Mouse (Mus musculus): Measurements from ENCODE around the gene Def6. TPM values are rescaled to one million over a fixed set of nuclear protein-coding genes. Genes with fewer than 3 reads are reported as not detected.

Gene Def6
- polyA plus RNA-seq, 1 experiment from 2014 or later: 27.3 TPM

- Histone ChIP-seq H3K4me3 (ENCODE audit: low read depth, low read length) (no peak overlapping the region), H3K4me2 (no peak overlapping the region), H3K27me3 (replicated peaks; ENCODE audit: control insufficient read depth, insufficient read depth, low read length) (no peaks in the 10 kb centered on the region), H3K4me1 (replicated peaks; ENCODE audit: control insufficient read depth, insufficient read depth, low read length) (peaks cover 43% of the 10 kb centered on the region), H3K9me3 (ENCODE audit: control insufficient read depth, low read length) (no peaks in the 10 kb centered on the region), H3K9ac (ENCODE audit: low read depth, low read length) (no peak overlapping the region), H3K27ac (ENCODE audit: low read depth, low read length) (no peak overlapping the region), H3K36me3 (ENCODE audit: control insufficient read depth, insufficient read depth, low read length) (no peaks in the 10 kb centered on the region)
- ATAC-seq (replicated peaks; ENCODE audit: low FRiP score): no peak
- DNase-seq (ENCODE audit: low spot score): no peak
- WGBS: 73% methylated on average over 5 of the region's 5 CpGs
Measured at GRCm38 (mm10) chr17:28267251-28267650, 59.7 kb downstream of the Def6 start.

- ATAC-seq (replicated peaks; ENCODE audit: low FRiP score): no peak
- no peak overlapping the region for H3K9ac ChIP-seq (ENCODE audit: low read depth, low read length)
Measured at GRCm38 (mm10) chr17:28270165-28270564, 62.6 kb downstream of the Def6 start.

GRCm38 (mm10) chr17:28271537-28272266 is 64.1 kb downstream of the Def6 start:
- H3K4me1 ChIP-seq (replicated peaks; ENCODE audit: control insufficient read depth, insufficient read depth, low read length): peaks cover 33% of the 10 kb centered on the region
- H3K27ac ChIP-seq (ENCODE audit: low read depth, low read length): no peak overlapping the region
- no peak overlapping the region for H3K4me2 ChIP-seq
- ATAC-seq (replicated peaks; ENCODE audit: low FRiP score) (no peak), DNase-seq (ENCODE audit: low spot score) (no peak)
- no peak overlapping the region for H3K9ac ChIP-seq (ENCODE audit: low read depth, low read length)
- H3K4me3 ChIP-seq (ENCODE audit: low read depth, low read length): no peak overlapping the region
- H3K9me3 ChIP-seq (ENCODE audit: control insufficient read depth, low read length): no peaks in the 10 kb centered on the region
- no peaks in the 10 kb centered on the region for H3K36me3 ChIP-seq (ENCODE audit: control insufficient read depth, insufficient read depth, low read length)
- no peaks in the 10 kb centered on the region for H3K27me3 ChIP-seq (replicated peaks; ENCODE audit: control insufficient read depth, insufficient read depth, low read length)
- 81% methylated on average over 12 of the region's 12 CpGs for WGBS

More at GRCm38 (mm10) chr17:28270165-28270564, 62.6 kb downstream of the Def6 start:
- WGBS: 51% methylated on average over 13 of the region's 13 CpGs
- no peak for DNase-seq (ENCODE audit: low spot score)
- Histone ChIP-seq H3K36me3 (ENCODE audit: control insufficient read depth, insufficient read depth, low read length) (no peaks in the 10 kb centered on the region), H3K4me3 (ENCODE audit: low read depth, low read length) (no peak overlapping the region), H3K27me3 (replicated peaks; ENCODE audit: control insufficient read depth, insufficient read depth, low read length) (no peaks in the 10 kb centered on the region), H3K4me2 (no peak overlapping the region), H3K4me1 (replicated peaks; ENCODE audit: control insufficient read depth, insufficient read depth, low read length) (peaks cover 38% of the 10 kb centered on the region), H3K27ac (ENCODE audit: low read depth, low read length) (no peak overlapping the region; the same call in 1 of the 2 replicates), H3K9me3 (ENCODE audit: control insufficient read depth, low read length) (no peaks in the 10 kb centered on the region)

- ATAC-seq (replicated peaks; ENCODE audit: low FRiP score) (no peak), DNase-seq (ENCODE audit: low spot score) (no peak)
- Histone ChIP-seq H3K4me1 (replicated peaks; ENCODE audit: control insufficient read depth, insufficient read depth, low read length) (peaks cover 35% of the 10 kb centered on the region), H3K4me2 (no peak overlapping the region), H3K27ac (ENCODE audit: low read depth, low read length) (no peak overlapping the region), H3K4me3 (ENCODE audit: low read depth, low read length) (no peak overlapping the region), H3K27me3 (replicated peaks; ENCODE audit: control insufficient read depth, insufficient read depth, low read length) (no peaks in the 10 kb centered on the region), H3K9ac (ENCODE audit: low read depth, low read length) (no peak overlapping the region), H3K9me3 (ENCODE audit: control insufficient read depth, low read length) (no peaks in the 10 kb centered on the region), H3K36me3 (ENCODE audit: control insufficient read depth, insufficient read depth, low read length) (no peaks in the 10 kb centered on the region)
- 83% methylated on average over 9 of the region's 9 CpGs for WGBS
Measured at GRCm38 (mm10) chr17:28272281-28272680, 64.7 kb downstream of the Def6 start.

- no peaks in the 10 kb centered on the region for H3K27me3 ChIP-seq (replicated peaks; ENCODE audit: control insufficient read depth, insufficient read depth, low read length)
- no peak overlapping the region for H3K27ac ChIP-seq (ENCODE audit: low read depth, low read length)
Measured at GRCm38 (mm10) chr17:28272837-28273236, 65.3 kb downstream of the Def6 start.

GRCm38 (mm10) chr17:28274739-28275138 is 67.2 kb downstream of the Def6 start:
- no peak for DNase-seq (ENCODE audit: low spot score)
- Histone ChIP-seq H3K9me3 (ENCODE audit: control insufficient read depth, low read length) (no peaks in the 10 kb centered on the region), H3K9ac (ENCODE audit: low read depth, low read length) (no peak overlapping the region), H3K4me3 (ENCODE audit: low read depth, low read length) (no peak overlapping the region), H3K4me2 (no peak overlapping the region), H3K27me3 (replicated peaks; ENCODE audit: control insufficient read depth, insufficient read depth, low read length) (no peaks in the 10 kb centered on the region), H3K36me3 (ENCODE audit: control insufficient read depth, insufficient read depth, low read length) (no peaks in the 10 kb centered on the region), H3K4me1 (replicated peaks; ENCODE audit: control insufficient read depth, insufficient read depth, low read length) (peaks cover 49% of the 10 kb centered on the region), H3K27ac (ENCODE audit: low read depth, low read length) (no peak overlapping the region)
- 64% methylated on average over 3 of the region's 3 CpGs for WGBS
- no peak for ATAC-seq (replicated peaks; ENCODE audit: low FRiP score)

More at GRCm38 (mm10) chr17:28272837-28273236, 65.3 kb downstream of the Def6 start:
- H3K9me3 ChIP-seq (ENCODE audit: control insufficient read depth, low read length): no peaks in the 10 kb centered on the region
- no peak overlapping the region for H3K4me2 ChIP-seq
- ATAC-seq (replicated peaks; ENCODE audit: low FRiP score) (no peak), DNase-seq (ENCODE audit: low spot score) (no peak)
- no peaks in the 10 kb centered on the region for H3K36me3 ChIP-seq (ENCODE audit: control insufficient read depth, insufficient read depth, low read length)
- peaks cover 39% of the 10 kb centered on the region for H3K4me1 ChIP-seq (replicated peaks; ENCODE audit: control insufficient read depth, insufficient read depth, low read length)
- 56% methylated on average over 6 of the region's 6 CpGs for WGBS
- no peak overlapping the region for H3K9ac ChIP-seq (ENCODE audit: low read depth, low read length)
- no peak overlapping the region for H3K4me3 ChIP-seq (ENCODE audit: low read depth, low read length)

GRCm38 (mm10) chr17:28277226-28277625 is 69.6 kb downstream of the Def6 start:
- peaks cover 46% of the 10 kb centered on the region for H3K4me1 ChIP-seq (replicated peaks; ENCODE audit: control insufficient read depth, insufficient read depth, low read length)
- DNase-seq (ENCODE audit: low spot score) (no peak), ATAC-seq (replicated peaks; ENCODE audit: low FRiP score) (no peak)
- H3K36me3 ChIP-seq (ENCODE audit: control insufficient read depth, insufficient read depth, low read length): no peaks in the 10 kb centered on the region
- no peaks in the 10 kb centered on the region for H3K27me3 ChIP-seq (replicated peaks; ENCODE audit: control insufficient read depth, insufficient read depth, low read length)
- no peaks in the 10 kb centered on the region for H3K9me3 ChIP-seq (ENCODE audit: control insufficient read depth, low read length)
- WGBS: 85% methylated on average over 14 of the region's 14 CpGs
- H3K4me3 ChIP-seq (ENCODE audit: low read depth, low read length): no peak overlapping the region
- no peak overlapping the region for H3K4me2 ChIP-seq
- H3K27ac ChIP-seq (ENCODE audit: low read depth, low read length): no peak overlapping the region
- H3K9ac ChIP-seq (ENCODE audit: low read depth, low read length): no peak overlapping the region

- Histone ChIP-seq H3K9me3 (ENCODE audit: control insufficient read depth, low read length) (no peaks in the 10 kb centered on the region), H3K9ac (ENCODE audit: low read depth, low read length) (no peak overlapping the region), H3K4me1 (replicated peaks; ENCODE audit: control insufficient read depth, insufficient read depth, low read length) (peaks cover 42% of the 10 kb centered on the region), H3K27me3 (replicated peaks; ENCODE audit: control insufficient read depth, insufficient read depth, low read length) (no peaks in the 10 kb centered on the region), H3K27ac (ENCODE audit: low read depth, low read length) (no peak overlapping the region), H3K4me2 (no peak overlapping the region), H3K36me3 (ENCODE audit: control insufficient read depth, insufficient read depth, low read length) (no peaks in the 10 kb centered on the region), H3K4me3 (ENCODE audit: low read depth, low read length) (no peak overlapping the region)
- 82% methylated on average over 10 of the region's 10 CpGs for WGBS
- DNase-seq (ENCODE audit: low spot score) (no peak), ATAC-seq (replicated peaks; ENCODE audit: low FRiP score) (no peak)
Measured at GRCm38 (mm10) chr17:28277721-28278120, 70.1 kb downstream of the Def6 start.

- peaks cover 40% of the 10 kb centered on the region for H3K4me1 ChIP-seq (replicated peaks; ENCODE audit: control insufficient read depth, insufficient read depth, low read length)
- 62% methylated on average over 3 of the region's 3 CpGs for WGBS
- no peak overlapping the region for H3K9ac ChIP-seq (ENCODE audit: low read depth, low read length)
Measured at GRCm38 (mm10) chr17:28278156-28278555, 70.6 kb downstream of the Def6 start.

More at GRCm38 (mm10) chr17:28278156-28278555, 70.6 kb downstream of the Def6 start:
- Histone ChIP-seq H3K27ac (ENCODE audit: low read depth, low read length) (no peak overlapping the region), H3K4me3 (ENCODE audit: low read depth, low read length) (no peak overlapping the region), H3K36me3 (ENCODE audit: control insufficient read depth, insufficient read depth, low read length) (no peaks in the 10 kb centered on the region), H3K27me3 (replicated peaks; ENCODE audit: control insufficient read depth, insufficient read depth, low read length) (no peaks in the 10 kb centered on the region), H3K4me2 (no peak overlapping the region), H3K9me3 (ENCODE audit: control insufficient read depth, low read length) (no peaks in the 10 kb centered on the region)
- DNase-seq (ENCODE audit: low spot score): no peak
- peak; percentile 77 for ATAC-seq (replicated peaks; ENCODE audit: low FRiP score)

Data from liver, embryonic 11.5 days (tissue).